Mouse (Mus musculus): Measurements from ENCODE around the gene Rbfox3.

DNA sequence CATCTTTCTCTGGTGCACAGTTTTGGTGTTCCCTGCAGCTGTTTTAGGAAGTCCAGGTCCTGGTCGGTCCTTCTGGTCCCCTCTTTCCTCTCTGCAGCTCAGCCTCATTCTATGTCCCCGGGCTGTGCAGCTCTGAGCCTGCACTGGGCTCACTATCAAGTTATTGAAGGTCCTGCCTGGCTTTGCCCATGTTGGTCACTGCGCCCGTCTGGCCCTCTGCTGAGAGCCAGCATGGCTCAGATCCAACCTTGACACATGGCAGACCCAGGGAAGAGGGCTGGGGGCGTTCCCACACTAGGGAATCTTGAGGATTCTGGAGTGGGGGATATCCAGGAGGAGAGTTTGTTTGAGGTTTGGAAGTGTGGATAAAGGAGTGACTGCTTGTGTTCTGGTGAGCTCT lies 312.7 kb downstream of the Rbfox3 start:
- TF ChIP-seq CTCF (IDR thresholded peaks at IDR 0.05; ENCODE audit: extremely low read depth, insufficient read depth, insufficient read length, insufficient replicate concordance) (no peak), POLR2A (IDR thresholded peaks at IDR 0.05; ENCODE audit: low read depth, low read length) (no peak)
